Mouse (Mus musculus) skeletal muscle tissue, adult 2 months (tissue): ENCODE data around the gene Strn3.
"Not testable (repeated sequence)": the region's sequence is repeated elsewhere in the genome, so short reads cannot be mapped to it uniquely, and the experiment has no call there.

ENCODE experiments used
- DNase-seq: peaks from one replicate; pipeline ENCODE4 v3.0.0-alpha.2; 2012; ENCODE audit warnings: low read depth, low spot score

Gene Strn3

DNA sequence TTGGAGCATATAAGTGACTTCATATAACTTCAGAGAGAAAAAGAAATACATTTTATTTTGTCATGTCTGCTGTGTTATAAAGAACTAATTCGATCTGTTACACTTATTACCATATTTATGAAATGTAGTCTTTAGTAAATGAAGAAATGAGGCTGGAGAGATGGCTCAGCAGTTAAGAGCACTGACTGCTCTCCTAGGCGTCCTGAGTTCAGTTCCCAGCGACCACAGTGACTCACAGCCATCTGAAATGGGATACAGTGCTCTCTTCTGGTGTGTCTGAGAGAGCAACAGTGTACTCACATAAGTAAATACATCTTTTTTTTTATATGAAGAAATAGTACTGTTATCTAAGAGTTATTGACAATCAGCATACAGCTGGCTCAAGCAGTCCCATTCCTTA is 1.7 kb upstream of the Strn3 start:
- DNase-seq, result no peak

DNA sequence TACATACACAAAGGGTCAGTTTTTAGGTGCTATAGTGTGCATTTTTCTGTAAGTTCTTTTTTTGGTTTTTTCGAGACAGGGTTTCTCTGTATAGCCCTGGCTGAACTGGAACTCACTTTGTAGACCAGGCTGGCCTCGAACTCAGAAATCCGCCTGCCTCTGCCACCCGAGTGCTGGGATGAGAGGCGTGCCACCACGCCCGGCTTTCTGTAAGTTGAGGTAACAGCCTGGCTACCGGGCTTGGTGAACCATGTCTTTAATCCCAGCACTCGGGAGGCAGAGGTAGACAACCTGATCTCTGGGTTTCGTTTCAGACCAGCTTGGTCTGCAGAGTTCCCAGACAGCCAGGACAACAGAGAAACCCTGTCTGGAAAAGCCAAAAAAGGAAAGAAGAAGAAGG is 1.2 kb upstream of the Strn3 start:
- DNase-seq, result not testable (repeated sequence)

DNA sequence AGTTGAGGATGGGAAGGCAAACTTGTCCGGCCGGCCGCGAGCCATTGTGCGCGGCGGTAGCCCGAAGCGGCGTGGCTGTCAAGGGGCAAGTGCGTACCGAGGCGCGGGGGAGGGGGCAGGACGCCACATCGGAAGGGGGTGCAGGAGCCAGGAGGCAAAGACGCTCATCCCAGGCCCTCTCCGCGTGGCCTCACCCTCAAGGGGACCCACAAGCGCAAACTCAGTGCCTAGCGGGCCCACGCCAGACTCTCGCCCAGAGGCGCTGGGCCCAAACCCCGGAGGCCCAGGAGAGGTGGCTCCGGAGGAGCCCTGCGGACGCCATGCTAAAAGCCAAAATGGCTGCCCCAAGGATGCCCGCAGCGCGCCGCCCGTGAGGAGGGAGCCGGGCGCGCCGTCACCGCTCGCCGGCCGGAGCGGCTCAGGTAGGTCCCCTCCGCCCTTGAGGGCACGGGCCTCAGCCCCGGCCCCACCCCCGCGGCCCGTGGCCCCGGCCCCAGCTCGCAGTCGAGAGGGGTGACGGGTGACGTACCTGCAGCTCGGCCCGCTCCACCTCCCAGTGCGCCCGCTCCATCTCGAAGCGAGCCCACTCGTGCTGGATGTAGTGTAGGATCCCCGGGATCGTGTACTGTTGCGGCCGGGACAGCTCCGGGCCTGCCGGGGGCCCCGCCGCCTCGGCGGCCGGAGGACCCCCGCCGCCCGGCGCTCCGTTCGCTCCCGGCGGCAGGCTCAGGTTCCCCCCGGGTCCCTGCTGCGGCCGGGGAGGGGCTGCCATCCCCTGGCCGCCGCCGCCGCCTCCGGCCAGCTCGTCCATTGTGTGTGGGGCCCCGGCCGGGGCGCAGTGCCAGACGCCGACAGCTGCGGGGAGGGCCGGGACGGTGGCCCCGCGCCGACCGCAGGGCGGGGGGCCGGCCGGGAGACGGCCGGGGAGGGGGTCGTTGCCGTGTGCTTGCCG is 528 bp downstream of the Strn3 start, which contains the start of gene Ap4s1:
Gene Ap4s1, plus strand, starts transcription at position 141 of the 952 bp plus-strand sequence.
- peak; percentile 56 for DNase-seq

DNA sequence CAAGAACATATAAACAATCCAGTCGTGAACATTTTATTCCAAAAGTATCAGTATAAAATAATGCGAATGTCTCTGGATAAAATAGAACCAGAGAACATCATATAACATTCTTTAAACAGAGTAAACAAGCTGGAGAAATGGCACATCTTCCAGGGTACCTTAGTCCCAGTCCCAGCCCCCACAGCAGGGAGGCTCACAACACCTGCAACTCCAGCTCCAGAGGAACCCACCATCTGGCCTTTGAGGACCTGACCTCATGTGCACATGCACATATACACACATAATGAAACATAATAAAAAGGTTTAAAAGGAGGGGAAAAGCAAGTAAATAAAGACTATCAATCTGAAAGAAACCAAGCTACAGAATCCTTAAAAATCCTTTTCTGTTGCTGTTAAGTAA is 3.2 kb downstream of the Strn3 start:
- DNase-seq, result no peak

DNA sequence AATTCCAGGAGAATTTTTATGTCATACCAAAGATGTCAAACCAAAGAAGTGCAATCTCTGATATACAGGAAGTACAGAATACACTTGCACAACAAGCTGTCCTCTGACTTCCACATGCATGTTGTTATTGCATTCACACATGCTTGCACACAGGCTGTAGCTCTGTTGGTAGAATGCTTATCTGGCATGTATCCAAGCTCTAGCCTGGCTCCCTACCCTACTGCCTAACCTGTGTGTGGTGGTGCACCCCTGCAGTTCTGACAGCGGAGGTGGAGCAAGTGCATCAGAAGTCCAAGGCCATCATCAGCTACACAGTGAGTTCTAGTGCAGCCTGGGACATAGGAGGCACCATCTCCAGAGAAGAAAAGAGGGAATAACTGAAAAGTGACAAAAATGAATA is 12.9 kb downstream of the Strn3 start:
- DNase-seq, result no peak

DNA sequence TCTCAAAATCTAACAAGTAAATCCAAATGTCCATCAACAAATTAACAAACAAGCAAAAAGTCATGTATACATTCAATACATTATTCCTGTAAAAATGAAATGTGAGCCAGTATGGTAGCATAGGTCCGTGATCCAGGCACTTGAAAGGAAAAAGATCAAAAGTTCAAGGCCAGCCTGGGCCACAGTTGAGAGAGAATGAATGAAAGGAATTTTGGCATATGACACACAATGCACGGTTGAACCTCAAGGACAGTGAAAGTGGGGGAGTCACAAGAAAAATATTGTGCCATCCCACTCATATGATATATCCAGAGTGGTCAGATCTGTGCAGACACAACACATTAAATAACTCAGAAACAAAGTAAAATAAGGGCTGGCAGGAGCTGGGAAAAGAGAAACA is 15.3 kb downstream of the Strn3 start:
- DNase-seq, result no peak

DNA sequence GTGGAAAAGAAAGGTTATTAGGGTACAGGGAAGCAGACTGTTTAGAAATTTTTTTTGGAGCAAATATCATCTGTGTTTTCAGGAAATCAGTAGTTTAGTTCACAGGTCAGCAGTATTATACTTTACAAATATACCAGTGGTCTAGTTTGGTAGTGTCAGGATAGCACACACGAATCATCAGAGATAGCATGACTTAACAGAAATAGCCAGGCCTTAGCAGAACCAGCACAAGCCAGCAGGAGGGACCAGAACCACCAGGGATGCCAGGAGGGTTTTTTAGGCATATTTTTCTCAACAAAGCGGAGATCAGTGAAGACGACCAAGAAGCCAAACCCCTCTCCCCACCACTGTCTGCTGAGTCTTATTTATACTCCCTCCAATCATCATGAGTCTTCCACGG is 18.4 kb downstream of the Strn3 start:
- DNase-seq, result no peak

DNA sequence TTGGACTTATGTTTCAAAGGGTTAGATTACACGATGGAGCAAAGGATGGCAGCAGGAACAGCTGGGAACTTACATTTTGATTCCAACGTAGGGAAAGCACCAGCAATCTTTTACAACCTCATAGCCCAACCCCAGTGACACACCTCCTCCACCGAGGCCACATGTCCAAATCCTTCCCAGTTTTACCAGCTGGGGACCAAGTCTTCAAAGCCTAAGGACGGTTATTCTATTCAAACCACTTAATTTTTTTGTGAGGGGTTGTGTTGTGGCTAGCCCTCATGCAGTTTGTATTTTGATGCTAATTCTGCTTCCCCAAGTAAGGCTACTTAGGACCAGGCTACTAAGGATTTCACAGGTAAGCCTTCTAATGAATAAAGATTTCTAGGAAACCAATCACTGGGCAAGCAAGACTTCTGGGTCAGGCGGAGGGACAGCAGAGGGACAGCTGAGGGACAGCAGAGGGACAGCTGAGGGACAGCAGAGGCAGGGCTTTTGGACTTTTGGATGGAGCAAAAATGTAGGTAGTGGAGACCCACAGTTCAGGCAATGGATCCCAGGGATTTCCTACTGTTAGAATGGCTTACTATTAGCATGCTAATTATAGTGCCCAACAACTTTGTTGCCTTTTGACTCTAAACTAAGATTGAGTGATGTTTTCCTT is 20.3 kb downstream of the Strn3 start:
- no peak for DNase-seq

DNA sequence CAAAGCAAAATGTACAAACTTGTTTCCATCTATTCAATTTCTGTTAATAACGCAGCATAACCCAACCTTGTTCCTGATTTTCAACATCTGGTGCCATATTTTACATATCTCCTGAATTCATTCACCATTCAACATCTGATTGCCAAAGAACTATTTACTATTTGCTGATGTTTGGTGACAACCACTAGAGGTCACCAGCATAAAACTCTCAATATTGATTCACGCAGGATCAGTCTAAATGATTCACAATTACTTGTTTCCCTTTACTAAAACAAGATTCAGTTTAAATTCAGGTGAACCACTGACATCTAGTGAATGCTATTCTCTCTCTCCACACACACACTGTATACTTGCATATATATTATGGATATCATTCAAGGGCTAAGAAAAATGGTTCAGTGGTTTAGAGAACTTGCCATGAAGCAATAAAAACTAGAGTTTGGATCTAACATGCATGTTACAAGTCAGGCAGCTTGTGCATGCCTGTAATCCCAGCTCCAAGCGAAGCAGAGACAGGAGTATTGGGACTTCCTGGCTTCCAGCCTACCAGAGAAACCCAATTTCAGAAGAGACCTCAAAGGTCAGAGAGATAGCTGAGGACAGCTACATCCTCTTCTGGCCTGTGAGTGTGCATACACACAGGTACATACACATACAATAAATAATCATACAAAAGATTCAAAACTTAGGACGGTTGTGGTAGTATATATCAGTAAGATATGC is 24.8 kb downstream of the Strn3 start:
- DNase-seq, result no peak

DNA sequence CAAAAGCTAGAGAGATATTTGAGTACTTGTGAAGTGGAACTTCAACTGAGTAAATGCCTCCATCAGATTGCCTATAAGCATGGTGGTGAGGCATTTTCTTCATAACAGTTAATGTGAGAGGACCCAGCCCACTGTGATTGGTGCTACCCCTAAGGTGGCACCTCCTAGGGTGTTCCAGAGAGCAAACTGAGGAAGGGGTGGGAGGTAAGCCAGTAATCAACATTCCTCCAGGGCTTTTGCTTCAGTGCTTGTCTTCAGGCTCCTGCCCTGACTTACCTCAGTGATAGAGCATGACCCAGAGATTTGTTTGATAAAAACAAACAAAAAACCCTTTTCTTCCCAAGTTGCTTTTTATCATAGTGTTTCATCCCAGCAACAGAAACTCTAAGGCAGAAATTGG is 27.8 kb downstream of the Strn3 start:
- DNase-seq, result no peak

DNA sequence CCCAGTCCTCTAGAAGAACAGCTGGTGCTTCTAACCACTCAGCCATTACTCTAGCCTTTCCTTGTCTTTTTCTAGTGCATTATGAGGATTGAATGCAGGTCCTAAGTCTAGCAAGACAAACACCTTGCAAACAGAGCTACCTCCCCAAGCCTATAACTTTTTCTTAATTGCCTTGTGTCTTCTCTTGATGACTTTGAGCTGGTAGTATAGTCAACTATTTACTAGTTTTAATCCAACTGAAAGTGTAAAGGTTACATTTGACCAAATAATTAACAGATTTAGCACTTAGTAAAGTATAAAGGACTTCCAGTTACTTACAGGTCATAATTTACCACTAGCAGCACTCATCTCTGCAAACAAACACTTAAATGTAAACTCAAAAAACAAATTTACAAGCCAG is 28.7 kb downstream of the Strn3 start:
- no peak for DNase-seq

DNA sequence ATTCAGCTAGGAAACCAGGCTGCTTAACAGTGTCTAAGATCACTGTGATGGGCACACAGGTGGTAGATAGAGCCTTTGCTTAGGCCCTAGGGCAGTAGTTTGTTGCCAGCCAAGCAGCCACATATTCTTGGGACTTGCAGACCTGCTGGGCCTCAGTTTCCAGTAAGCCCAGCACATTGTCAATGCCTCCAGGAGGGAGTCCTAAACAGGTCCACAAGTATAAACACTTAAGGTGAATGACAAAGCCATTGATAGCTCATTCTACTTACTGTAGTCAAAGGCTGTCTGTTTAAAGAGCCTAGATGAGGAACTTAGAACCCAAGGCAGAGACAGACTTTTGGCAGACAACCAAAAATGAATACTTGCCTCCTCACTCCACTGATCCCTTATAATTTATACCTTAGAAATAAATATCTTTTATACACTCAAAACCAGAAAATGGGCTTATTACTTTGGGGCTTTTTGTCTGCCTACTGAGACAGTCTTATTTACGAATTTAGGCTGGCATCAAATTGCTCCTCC is 35.7 kb downstream of the Strn3 start:
- DNase-seq, result no peak

DNA sequence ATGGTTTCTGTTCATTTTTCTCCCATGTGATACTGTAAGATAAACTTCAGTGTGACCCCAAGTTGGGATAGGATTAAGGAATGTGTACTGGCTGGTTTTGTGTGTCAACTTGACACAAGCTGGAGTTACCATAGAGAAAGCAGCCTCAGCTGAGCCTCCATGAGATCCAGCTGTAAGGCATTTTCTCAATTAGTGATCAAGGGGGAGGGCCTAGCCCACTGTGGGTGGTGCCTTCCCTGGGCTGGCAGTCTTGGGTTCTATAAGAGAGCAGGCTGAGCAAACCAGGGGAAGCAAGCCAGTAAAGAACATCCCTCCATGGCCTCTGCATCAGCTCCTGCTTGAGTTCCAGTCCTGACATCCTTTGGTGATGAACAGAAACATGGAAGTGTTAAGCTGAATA is 42.3 kb downstream of the Strn3 start:
- not testable (repeated sequence) for DNase-seq

DNA sequence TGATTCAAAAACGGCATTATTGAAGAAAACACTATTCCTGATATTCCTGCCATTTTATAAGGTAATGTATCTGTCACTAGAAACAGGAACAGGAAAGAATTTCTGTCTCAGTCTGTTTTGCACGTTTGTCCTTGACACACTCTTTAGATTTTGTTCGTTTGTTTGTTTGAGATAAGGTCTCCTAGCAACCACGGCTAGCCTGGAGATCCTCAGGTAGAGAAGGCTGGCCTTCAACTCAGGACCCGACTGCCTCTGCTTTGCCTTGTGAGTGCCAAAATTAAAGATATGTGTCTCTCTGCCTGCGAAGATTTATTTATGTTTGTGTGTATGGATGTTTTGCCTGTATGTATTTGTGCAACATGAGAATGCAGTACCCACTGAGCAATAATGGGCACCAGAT is 49.8 kb downstream of the Strn3 start:
- DNase-seq, result no peak

DNA sequence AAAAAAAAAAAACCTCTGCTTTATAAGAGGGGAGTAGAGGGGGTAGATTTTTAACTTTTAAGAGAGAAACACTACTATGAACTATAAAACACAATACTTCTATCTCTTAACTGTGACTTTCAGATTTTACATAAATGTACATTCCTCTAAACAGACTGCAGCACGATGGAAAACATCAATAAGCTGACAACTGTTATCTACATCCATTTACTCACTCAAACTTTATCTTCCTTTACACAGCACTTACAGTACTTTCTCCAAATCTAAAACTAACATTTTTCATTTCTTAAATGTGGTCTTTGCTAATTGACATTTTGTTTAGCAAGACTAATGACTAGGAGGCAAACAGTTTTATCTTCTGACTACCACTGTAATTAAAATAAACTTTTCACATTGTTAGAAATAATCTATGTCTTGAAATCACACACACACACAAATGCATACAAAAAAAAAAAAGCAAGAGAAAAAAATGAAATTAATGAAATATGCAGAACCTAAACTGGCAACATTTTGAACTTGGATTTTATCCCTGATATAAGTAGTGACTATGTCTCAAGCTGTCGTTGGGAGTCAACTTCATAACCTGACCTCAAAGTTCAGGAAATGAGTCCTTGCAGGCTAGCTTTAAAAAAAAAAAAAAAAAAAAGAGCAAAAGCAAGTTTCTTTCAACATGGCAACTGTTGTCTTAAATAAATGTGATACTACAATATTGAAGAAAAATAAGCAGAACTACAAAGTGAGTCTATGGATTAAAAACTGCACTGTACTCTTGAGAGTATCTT is 54.8 kb downstream of the Strn3 start:
- no peak for DNase-seq

DNA sequence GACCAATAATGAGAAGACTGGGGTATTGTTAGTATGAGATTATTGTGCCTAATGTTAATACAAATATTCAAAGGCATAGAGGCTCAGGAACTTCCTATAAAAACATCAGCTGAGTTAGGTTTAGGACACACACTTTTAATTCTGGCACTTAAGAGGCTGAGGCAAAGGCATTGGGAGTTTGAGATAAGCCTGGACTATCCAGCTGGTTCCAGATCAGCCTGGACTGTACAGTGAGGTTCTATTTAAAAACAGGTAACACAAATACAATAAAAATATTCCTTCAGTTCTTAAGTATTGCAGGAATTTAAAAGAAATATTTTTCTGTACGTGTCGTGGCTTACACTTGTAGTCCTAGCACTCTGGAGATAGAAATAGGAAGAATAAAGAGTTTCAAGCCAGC is 55.4 kb downstream of the Strn3 start:
- no peak for DNase-seq

DNA sequence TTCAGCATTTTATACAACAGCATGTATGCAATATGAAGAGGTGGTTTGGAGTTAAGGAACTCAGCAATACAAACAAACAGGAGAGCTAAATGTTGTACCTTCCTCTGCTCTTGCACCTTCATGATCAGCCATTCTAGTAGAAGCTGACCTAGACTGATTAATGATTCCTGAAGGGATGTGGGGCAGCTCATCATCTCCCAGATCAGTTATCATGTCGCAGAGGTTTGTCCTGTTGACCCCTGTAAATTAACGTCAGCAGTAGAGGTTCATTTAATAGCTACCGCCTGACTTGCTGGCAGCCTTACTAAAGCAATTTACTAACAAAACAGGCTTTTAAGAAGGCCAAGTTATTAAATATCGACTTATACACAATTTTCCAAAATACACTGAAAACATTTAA is 58.2 kb downstream of the Strn3 start:
- no peak for DNase-seq

DNA sequence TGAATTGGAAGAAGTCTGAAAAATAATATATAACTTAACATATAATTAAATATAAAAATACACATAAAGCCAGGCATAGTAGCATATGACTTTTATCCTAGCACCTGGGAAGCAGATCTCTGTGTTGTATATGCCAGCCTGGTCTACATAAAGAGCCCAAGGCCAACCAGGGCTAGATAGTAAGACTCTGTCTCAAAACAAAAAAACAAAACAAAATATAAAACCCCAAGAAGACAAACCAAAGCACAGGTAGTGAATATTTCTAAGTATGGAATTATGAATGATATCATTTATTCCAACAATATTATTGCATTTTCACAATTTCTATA is 68.4 kb downstream of the Strn3 start:
- DNase-seq, result no peak

DNA sequence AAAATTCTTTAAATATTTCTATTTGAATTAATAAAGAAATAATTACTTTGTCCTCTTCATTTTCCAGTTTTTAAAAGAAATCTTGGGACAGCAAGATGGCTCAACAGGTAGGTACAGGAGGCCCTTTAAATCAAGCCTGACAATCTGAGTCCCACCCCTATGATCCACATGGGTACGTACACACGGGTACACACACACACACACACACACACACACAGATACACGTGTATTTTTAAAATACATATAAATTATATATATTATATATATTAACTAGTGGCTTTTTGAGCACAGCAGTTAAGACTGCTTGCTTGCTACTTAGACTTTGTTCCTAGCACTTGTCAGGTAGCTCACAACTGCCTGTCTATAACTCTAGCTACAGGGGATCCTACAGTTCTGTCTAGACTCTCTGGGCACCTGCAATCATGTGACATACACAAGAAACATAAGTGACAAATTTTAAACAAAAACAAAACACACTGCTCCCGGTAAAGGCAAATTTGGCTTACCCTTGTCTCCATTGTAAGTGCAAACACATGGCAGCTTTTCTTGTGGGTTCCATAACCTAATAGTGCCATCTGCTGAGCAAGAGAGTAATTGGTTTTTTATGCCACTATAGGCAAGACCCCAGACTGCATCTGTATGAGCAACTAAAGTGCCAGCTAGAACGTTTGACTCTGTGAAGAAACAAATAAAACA is 68.9 kb downstream of the Strn3 start:
- no peak for DNase-seq

DNA sequence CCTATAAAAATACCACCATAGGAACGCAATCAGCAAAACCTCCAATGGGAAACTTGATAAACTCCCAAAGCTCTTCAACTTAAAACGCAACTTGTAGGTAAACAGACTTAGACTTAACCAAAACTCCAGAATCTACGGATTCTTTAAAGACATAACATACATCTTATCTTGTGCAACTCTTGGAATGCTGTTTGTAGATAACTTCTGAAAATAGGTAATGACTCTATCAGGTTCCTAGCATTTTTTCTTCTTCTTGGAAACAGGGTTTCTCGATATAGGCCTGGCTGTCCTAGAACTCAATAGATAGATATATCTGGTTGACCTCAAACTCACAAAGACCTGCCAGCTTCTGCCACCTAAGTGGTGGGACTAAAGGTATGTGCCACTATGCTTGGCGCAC is 70.5 kb downstream of the Strn3 start:
- DNase-seq, result no peak

DNA sequence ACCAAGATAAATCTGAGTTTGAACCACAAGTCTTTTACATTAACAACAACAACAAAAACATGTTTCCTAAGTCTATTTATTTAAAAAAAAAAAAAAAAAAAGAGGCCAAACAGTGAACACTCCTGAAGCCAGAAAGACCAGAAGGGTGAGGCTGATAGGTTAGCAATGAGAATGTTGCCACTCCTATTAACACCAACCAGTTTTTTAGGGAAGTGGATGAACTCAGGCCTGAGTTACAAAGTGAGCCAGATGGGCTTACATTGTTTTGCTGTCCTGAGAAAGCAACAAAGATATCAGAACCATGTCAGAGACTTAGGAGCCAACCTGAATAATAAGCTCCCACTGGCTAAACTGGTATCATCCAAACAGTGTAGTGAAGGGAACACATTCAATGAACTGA is 71.1 kb downstream of the Strn3 start:
- DNase-seq, result no peak
